Mouse (Mus musculus) liver, embryonic 11.5 days (tissue): ENCODE results near the gene Bclaf1. TPM values are rescaled to one million over a fixed set of nuclear protein-coding genes. Genes with fewer than 3 reads are reported as not detected.

Source experiments
- ATAC-seq: fragments of 200-750 bp; cut with Nextera tagmentation; replicated peaks from 2 replicates; pipeline ENCODE4 v1.8.0; 2017; ENCODE audit warnings: moderate number of reproducible peaks, mild to moderate bottlenecking, moderate TSS enrichment, moderate library complexity; ENCODE audit not compliant: low FRiP score
- DNase-seq: peaks from one replicate; pipeline ENCODE4 v3.0.0-alpha.2; 2017; ENCODE audit warnings: low spot score
- H3K27ac ChIP-seq: fragments of 300-500 bp; sonication (generic); 2 replicates; pipeline ENCODE4 v1.5.1; 2014; ENCODE audit warnings: mild to moderate bottlenecking, low read depth, low read length, control low read depth
- H3K27me3 ChIP-seq: fragments of 300-500 bp; sonication (generic); replicated peaks from 2 replicates; pipeline ENCODE4 v1.6.1; 2014; ENCODE audit warnings: low read length, mixed read lengths; ENCODE audit not compliant: control insufficient read depth, insufficient read depth
- H3K36me3 ChIP-seq: fragments of 300-500 bp; sonication (generic); 2 replicates; pipeline ENCODE4 v1.6.1; 2014; ENCODE audit warnings: mild to moderate bottlenecking, low read length, moderate library complexity, mixed read lengths; ENCODE audit not compliant: control insufficient read depth, insufficient read depth
- H3K4me1 ChIP-seq: fragments of 300-500 bp; sonication (generic); replicated peaks from 2 replicates; pipeline ENCODE4 v1.6.1; 2014; ENCODE audit warnings: low read length, mixed read lengths; ENCODE audit not compliant: control insufficient read depth, insufficient read depth
- H3K4me2 ChIP-seq: fragments of 300-500 bp; sonication (generic); 2 replicates; pipeline ENCODE4 v1.6.1; 2014; ENCODE audit warnings: mild to moderate bottlenecking, control low read depth, moderate library complexity
- H3K4me3 ChIP-seq: fragments of 300-500 bp; sonication (generic); 2 replicates; pipeline ENCODE4 v1.5.1; 2014; ENCODE audit warnings: low read depth, low read length, control low read depth
- H3K9ac ChIP-seq: fragments of 300-500 bp; sonication (generic); 2 replicates; pipeline ENCODE4 v1.6.1; 2014; ENCODE audit warnings: low read depth, low read length, control low read depth
- H3K9me3 ChIP-seq: fragments of 300-500 bp; sonication (generic); 2 replicates; pipeline ENCODE4 v1.6.1; 2016; ENCODE audit warnings: low read length, inconsistent platforms, mixed read lengths; ENCODE audit not compliant: control insufficient read depth
- WGBS: fragments of 180-500 bp; shearing (Covaris S2); extraction: QIAGEN DNeasy Blood & Tissue Kit; methylation state at CpG from one replicate; pipeline ENCODE4 v1.1.7; 2014; 5-methylcytosine and 5-hydroxymethylcytosine counted together
- polyA plus RNA-seq: library from polyadenylated mRNA; unstranded; fragments of >200 nt; fragmentation: Nextera tagmentation; extraction: Ambion mirVana; gene quantifications from 2 replicates; pipeline ENCODE4 v1.2.1, GENCODE M21; 2014

Gene Bclaf1
- polyA plus RNA-seq, 1 experiment from 2014 or later, result 129 TPM

DNA sequence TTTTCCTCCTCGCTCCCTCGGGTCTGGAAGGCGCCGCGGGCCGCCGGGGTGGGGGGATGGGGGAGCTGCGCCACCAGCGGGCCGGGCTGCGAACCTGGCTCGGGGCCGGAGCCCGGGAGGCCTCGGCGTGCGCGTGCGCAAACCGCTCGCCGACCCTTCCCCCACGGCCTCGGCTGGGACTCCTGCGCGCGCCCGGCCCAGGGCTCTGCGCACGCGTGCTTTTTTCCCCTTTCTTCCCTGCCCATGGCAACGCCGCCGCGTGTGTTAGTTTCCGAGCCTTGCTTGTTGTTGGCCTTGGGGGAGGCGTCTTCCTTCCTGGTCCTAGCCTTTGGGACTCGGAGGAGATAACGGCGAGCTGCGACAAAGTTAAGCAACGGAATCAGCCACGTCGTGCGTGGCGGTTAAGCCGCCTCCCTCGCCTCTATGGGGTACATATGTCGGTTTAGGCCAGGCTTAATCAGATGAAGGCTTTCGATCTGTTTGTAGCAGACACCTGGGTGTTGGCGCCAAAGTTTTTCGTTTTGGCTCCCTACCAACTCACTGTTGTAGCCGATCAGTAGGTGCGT, 550 bp downstream of the Bclaf1 start:
- Histone ChIP-seq H3K4me3 (peak overlapping the region; percentile 88), H3K4me2 (peak overlapping the region; percentile 85), H3K27ac (peak overlapping the region; percentile 100), H3K27me3 (no peaks in the 10 kb centered on the region), H3K36me3 (no peaks in the 10 kb centered on the region), H3K4me1 (peaks cover 22% of the 10 kb centered on the region), H3K9me3 (no peaks in the 10 kb centered on the region), H3K9ac (peak overlapping the region; percentile 98)
- under 1% methylated on average over 54 of the region's 54 CpGs for WGBS
- ATAC-seq, result peak; percentile 69
- DNase-seq, result peak; percentile 89

DNA sequence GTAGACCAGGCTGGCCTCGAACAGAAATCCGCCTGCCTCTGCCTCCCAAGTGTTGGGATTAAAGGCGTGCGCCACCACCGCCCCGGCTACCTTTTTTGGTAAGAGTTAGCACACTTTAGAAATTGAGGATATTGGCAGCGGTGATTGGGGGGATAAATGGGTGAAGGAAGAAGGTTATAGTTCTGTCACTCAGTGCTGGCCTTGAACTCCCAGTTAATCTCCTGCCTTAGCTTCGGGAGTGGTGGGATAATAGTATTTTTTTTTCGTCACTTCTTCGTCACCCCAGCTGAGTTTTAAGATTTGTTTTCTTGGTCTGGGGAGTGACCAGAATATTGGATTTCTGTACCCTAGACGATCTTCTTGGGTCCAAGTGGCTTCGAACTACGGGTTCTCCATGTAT, 1.2 kb downstream of the Bclaf1 start:
- peak overlapping the region; percentile 98 for H3K9ac ChIP-seq
- 24% methylated on average over 13 of the region's 13 CpGs for WGBS
- no peak for ATAC-seq
- peak overlapping the region; percentile 85 for H3K4me2 ChIP-seq
- no peaks in the 10 kb centered on the region for H3K9me3 ChIP-seq
- H3K27ac ChIP-seq, result peak overlapping the region; percentile 100; the same call in 1 of the 2 replicates
- peaks cover 22% of the 10 kb centered on the region for H3K4me1 ChIP-seq
- no peak for DNase-seq
- peak overlapping the region; percentile 88 for H3K4me3 ChIP-seq
- H3K27me3 ChIP-seq, result no peaks in the 10 kb centered on the region
- peaks cover 1% of the 10 kb centered on the region; the same call in 1 of the 2 replicates for H3K36me3 ChIP-seq

DNA sequence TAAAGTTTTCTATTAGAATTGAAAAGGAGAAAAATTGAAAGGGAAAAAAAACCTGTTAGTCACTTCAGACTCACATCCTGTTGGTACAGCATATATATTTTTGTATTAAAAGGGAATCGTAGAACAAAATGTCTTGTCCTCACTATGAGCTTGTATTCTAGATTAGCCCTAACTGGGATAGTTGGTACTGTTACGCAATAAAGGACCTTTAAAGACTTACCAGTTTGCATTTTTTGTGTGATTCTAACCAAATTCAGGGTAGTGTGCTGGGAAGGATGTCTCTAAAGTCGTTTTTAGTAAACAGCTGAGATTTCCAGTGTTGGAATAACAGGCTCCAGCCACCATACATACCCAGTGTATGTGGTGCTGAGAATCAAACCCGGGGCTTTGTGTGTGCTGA, 1.7 kb downstream of the Bclaf1 start:
- H3K4me3 ChIP-seq, result peak overlapping the region; percentile 88
- H3K9ac ChIP-seq, result no peak overlapping the region
- no peak overlapping the region for H3K27ac ChIP-seq
- no peak for ATAC-seq
- no peaks in the 10 kb centered on the region for H3K9me3 ChIP-seq
- peak overlapping the region; percentile 85 for H3K4me2 ChIP-seq
- DNase-seq, result no peak
- no peaks in the 10 kb centered on the region for H3K27me3 ChIP-seq
- peaks cover 5% of the 10 kb centered on the region; the same call in 1 of the 2 replicates for H3K36me3 ChIP-seq
- WGBS, result 64% methylated on average over 4 of the region's 4 CpGs
- peaks cover 22% of the 10 kb centered on the region for H3K4me1 ChIP-seq

DNA sequence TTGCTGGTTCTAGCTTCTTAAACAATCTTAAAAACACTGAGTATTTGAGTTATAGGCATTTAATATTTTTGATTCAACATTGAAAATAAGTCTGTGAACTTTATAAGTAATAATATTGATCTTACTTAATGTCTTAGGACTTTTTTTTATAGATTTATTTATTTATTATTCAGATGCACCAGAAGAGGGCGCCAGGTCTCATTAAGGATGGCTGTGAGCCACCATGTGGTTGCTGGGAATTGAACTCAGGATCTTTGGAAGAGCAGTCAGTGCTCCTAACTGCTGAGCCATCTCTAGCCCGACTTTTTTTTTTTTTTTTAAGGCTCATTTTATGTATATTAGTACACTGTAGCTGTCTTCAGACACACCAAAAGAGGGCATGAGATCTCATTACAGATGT, 2.5 kb downstream of the Bclaf1 start:
- WGBS, result 49% methylated on average over 2 of the region's 2 CpGs
- Histone ChIP-seq H3K27ac (no peak overlapping the region), H3K27me3 (no peaks in the 10 kb centered on the region), H3K9me3 (no peaks in the 10 kb centered on the region), H3K4me1 (peaks cover 22% of the 10 kb centered on the region), H3K36me3 (peaks cover 7% of the 10 kb centered on the region; the same call in 1 of the 2 replicates), H3K4me3 (no peak overlapping the region), H3K9ac (no peak overlapping the region), H3K4me2 (peak overlapping the region; percentile 85)
- DNase-seq (no peak), ATAC-seq (no peak)

DNA sequence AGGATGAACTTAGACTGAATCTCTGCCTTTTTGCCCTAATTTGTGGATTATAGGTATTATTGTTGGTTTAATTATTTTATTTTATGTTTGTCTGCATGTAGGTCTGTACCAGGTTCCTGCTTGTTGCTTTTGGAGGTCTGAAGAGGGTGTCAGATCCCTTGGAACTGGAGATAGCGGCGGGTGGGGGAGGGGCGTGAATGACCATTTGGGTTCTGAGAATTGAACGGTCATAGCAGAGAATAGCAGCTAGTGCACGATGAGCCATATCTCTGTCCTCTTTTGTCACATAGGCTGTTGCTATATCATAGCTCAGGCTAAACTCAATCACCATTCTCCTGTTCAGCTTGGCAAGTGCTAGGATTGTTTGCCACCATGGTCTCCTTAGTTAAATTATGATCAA, 5.2 kb downstream of the Bclaf1 start:
- no peak overlapping the region for H3K27ac ChIP-seq
- peak overlapping the region; percentile 19 for H3K4me2 ChIP-seq
- H3K9ac ChIP-seq, result no peak overlapping the region; the same call in 1 of the 2 replicates
- H3K4me1 ChIP-seq, result peaks cover 17% of the 10 kb centered on the region
- H3K27me3 ChIP-seq, result no peaks in the 10 kb centered on the region
- H3K4me3 ChIP-seq, result no peak overlapping the region
- 42% methylated on average over 5 of the region's 5 CpGs for WGBS
- no peak for DNase-seq
- no peak; the same call in 1 of the 2 replicates for ATAC-seq
- H3K36me3 ChIP-seq, result peaks cover 10% of the 10 kb centered on the region; the same call in 1 of the 2 replicates
- no peaks in the 10 kb centered on the region for H3K9me3 ChIP-seq

DNA sequence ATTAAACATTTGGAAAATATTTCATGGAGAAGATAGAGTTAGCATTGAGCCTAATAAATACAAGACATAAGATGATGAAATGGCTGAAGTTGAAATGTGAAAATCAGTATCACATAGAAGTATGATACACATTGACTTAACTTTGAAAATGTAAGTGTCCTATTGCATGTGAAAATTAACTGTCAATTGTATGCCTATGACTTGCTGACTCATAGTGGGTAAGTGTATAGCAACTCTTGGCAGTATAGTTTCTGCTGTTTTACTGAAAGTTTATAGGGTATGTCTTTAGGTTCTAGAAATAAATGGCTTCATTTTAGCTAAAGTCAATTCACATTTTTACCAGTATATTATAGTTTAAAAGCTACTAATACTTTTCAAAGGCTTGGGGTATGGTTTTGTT, 14.0 kb downstream of the Bclaf1 start:
- no peak overlapping the region for H3K4me3 ChIP-seq
- no peaks in the 10 kb centered on the region for H3K27me3 ChIP-seq
- DNase-seq (no peak), ATAC-seq (no peak)
- peaks cover 27% of the 10 kb centered on the region for H3K36me3 ChIP-seq
- H3K9me3 ChIP-seq, result no peaks in the 10 kb centered on the region
- no peaks in the 10 kb centered on the region for H3K4me1 ChIP-seq
- no peak overlapping the region for H3K9ac ChIP-seq
- no peak overlapping the region for H3K27ac ChIP-seq
- no peak overlapping the region for H3K4me2 ChIP-seq

DNA sequence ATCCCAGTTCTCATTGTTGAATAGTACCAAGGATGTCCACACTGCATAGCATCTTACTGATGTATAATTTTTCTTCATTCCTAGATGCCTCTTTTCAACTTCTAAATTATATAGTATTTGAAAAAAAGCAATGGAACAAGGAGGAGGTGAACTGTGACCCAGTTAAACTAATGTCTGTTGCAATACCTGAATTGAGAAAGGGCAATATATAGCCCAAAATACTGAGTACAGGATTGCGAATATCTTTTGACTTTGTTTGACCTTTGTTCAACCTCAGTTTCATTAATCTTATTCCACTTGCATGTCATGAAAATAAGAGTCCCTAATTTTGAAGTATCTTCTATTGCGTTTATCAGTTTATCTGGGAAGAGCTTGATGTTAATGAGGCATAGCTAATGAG, 19.0 kb downstream of the Bclaf1 start:
- peaks cover 31% of the 10 kb centered on the region; the same call in 1 of the 2 replicates for H3K36me3 ChIP-seq
- DNase-seq (no peak), ATAC-seq (no peak)
- H3K4me3 ChIP-seq, result no peak overlapping the region
- no peak overlapping the region for H3K27ac ChIP-seq
- no peak overlapping the region for H3K4me2 ChIP-seq
- no peaks in the 10 kb centered on the region for H3K9me3 ChIP-seq
- no peaks in the 10 kb centered on the region for H3K27me3 ChIP-seq
- no peaks in the 10 kb centered on the region for H3K4me1 ChIP-seq
- 88% methylated on average over 2 of the region's 2 CpGs for WGBS
- H3K9ac ChIP-seq, result no peak overlapping the region

DNA sequence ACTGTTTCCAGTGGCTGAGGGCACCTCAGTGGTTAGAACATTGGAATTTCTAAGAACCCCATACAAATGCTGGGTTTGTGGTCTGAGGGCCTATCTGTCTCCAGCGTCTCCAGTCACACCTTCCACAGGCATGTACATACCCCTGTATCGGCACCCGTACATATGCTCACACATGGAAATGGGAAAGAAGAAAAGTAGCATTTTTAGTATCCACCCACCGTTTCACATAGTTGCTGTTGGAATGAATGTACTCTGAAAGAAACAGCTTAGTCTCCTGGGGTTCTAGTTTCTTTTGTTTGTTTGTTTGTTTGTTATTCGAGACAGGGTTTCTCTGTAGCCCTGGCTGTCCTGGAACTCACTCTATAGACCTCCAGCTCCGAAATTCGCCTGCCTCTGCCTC, 25.6 kb downstream of the Bclaf1 start:
- 88% methylated on average over 7 of the region's 7 CpGs for WGBS
- DNase-seq, result no peak

DNA sequence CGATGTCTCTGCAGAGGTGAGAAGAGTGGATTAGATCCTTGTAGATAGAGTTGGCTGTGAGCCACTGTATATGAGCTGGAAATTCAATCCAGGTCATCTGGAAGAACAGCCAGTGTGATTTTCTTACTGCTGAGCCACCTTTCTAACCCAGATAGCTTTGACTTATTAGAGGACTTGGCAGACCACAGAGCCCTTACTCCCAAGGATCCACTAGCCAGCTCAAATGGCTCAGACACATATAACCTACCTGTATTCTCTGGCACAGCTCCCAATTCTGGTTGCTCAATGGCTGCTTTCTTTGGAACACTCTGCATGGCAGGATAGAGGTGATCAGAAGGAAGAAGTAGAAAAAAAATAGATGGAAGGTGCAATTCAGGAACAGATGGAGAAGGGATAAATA, 33.5 kb downstream of the Bclaf1 start:
- H3K36me3 ChIP-seq, result peaks cover 32% of the 10 kb centered on the region
- no peaks in the 10 kb centered on the region for H3K9me3 ChIP-seq
- ATAC-seq (no peak), DNase-seq (no peak)
- no peak overlapping the region for H3K4me2 ChIP-seq
- H3K9ac ChIP-seq, result no peak overlapping the region
- H3K27me3 ChIP-seq, result no peaks in the 10 kb centered on the region
- no peak overlapping the region for H3K4me3 ChIP-seq
- 0 out of 2 replicates have a peak, but pooled peaks cover 9% of the 10 kb centered on the region for H3K4me1 ChIP-seq
- no peak overlapping the region for H3K27ac ChIP-seq
- 89% methylated on average over 1 of the region's 1 CpGs for WGBS

More for the DNA sequence above, 25.6 kb downstream of the Bclaf1 start:
- Histone ChIP-seq H3K4me1 (no peaks in the 10 kb centered on the region), H3K4me2 (no peak overlapping the region), H3K4me3 (no peak overlapping the region), H3K27me3 (no peaks in the 10 kb centered on the region), H3K9ac (no peak overlapping the region), H3K36me3 (peaks cover 35% of the 10 kb centered on the region; the same call in 1 of the 2 replicates), H3K9me3 (no peaks in the 10 kb centered on the region), H3K27ac (no peak overlapping the region)
- no peak for ATAC-seq
